Mouse (Mus musculus) heart, embryonic 11.5 days (tissue): ENCODE results near the gene Pmpca. TPM values are rescaled to one million over a fixed set of nuclear protein-coding genes. Genes with fewer than 3 reads are reported as not detected.

Experiments used
- ATAC-seq: fragments of 200-750 bp; cut with Nextera tagmentation; replicated peaks from 2 replicates; pipeline ENCODE4 v1.8.0; 2017; ENCODE audit warnings: moderate library complexity; ENCODE audit not compliant: insufficient number of reproducible peaks, low FRiP score, low TSS enrichment
- H3K27ac ChIP-seq: fragments of 300-500 bp; sonication (generic); 2 replicates; pipeline ENCODE4 v1.5.1; 2014; ENCODE audit warnings: mild to moderate bottlenecking, low read depth, low read length
- H3K27me3 ChIP-seq: fragments of 300-500 bp; sonication (generic); 2 replicates; pipeline ENCODE4 v1.6.1; 2014; ENCODE audit warnings: mild to moderate bottlenecking, low read length, mixed read lengths; ENCODE audit not compliant: control insufficient read depth, insufficient read depth
- H3K36me3 ChIP-seq: fragments of 300-500 bp; sonication (generic); 2 replicates; pipeline ENCODE4 v1.6.1; 2014; ENCODE audit warnings: mild to moderate bottlenecking, low read length, moderate library complexity, mixed read lengths; ENCODE audit not compliant: control insufficient read depth, insufficient read depth
- H3K4me1 ChIP-seq: fragments of 300-500 bp; sonication (generic); 2 replicates; pipeline ENCODE4 v1.6.1; 2014; ENCODE audit warnings: low read length; ENCODE audit not compliant: control insufficient read depth, insufficient read depth
- H3K4me2 ChIP-seq: fragments of 300-500 bp; sonication (generic); 2 replicates; pipeline ENCODE4 v1.6.1; 2014; ENCODE audit warnings: mild to moderate bottlenecking, moderate library complexity
- H3K4me3 ChIP-seq: fragments of 300-500 bp; sonication (generic); 2 replicates; pipeline ENCODE4 v1.5.1; 2014; ENCODE audit warnings: low read depth, low read length
- H3K9ac ChIP-seq: fragments of 300-500 bp; sonication (generic); 2 replicates; pipeline ENCODE4 v1.6.1; 2014; ENCODE audit warnings: mild to moderate bottlenecking, low read depth, low read length, moderate library complexity
- H3K9me3 ChIP-seq: fragments of 300-500 bp; sonication (generic); replicated peaks from 2 replicates; pipeline ENCODE4 v1.6.1; 2016; ENCODE audit warnings: low read length; ENCODE audit not compliant: control insufficient read depth
- WGBS: fragments of 180-500 bp; shearing (Covaris S2); extraction: QIAGEN DNeasy Blood & Tissue Kit; methylation state at CpG from one replicate; pipeline ENCODE4 v1.1.7; 2014; ENCODE audit not compliant: insufficient replicate concordance; 5-methylcytosine and 5-hydroxymethylcytosine counted together
- polyA plus RNA-seq: library from polyadenylated mRNA; unstranded; fragments of >200 nt; fragmentation: Nextera tagmentation; extraction: Ambion mirVana; gene quantifications from 2 replicates; pipeline ENCODE4 v1.2.1, GENCODE M21; 2014

Pmpca gene
- polyA plus RNA-seq, 1 experiment from 2014 or later, result 112 TPM

- no peak overlapping the region for H3K9ac ChIP-seq
Measured at GRCm38 (mm10) chr2:26387713-26388112, 1.4 kb upstream of the Pmpca start.

GRCm38 (mm10) chr2:26388682-26389153 is 421 bp upstream of the Pmpca start:
- H3K9ac ChIP-seq, result peak overlapping the region; percentile 82
- H3K4me2 ChIP-seq, result peak overlapping the region; percentile 90
- peaks cover 47% of the 10 kb centered on the region for H3K36me3 ChIP-seq
- under 1% methylated on average over 40 of the region's 45 CpGs for WGBS
- no peaks in the 10 kb centered on the region for H3K9me3 ChIP-seq
- H3K4me1 ChIP-seq, result peaks cover 9% of the 10 kb centered on the region
- H3K27me3 ChIP-seq, result no peaks in the 10 kb centered on the region
- H3K27ac ChIP-seq, result peak overlapping the region; percentile 50; the same call in 1 of the 2 replicates
- peak; percentile 56 for ATAC-seq
- H3K4me3 ChIP-seq, result peak overlapping the region; percentile 97

More at GRCm38 (mm10) chr2:26387713-26388112, 1.4 kb upstream of the Pmpca start:
- Histone ChIP-seq H3K4me1 (peaks cover 9% of the 10 kb centered on the region), H3K4me2 (peak overlapping the region; percentile 90), H3K4me3 (no peak overlapping the region), H3K9me3 (no peaks in the 10 kb centered on the region), H3K27ac (no peak overlapping the region), H3K27me3 (no peaks in the 10 kb centered on the region), H3K36me3 (peaks cover 48% of the 10 kb centered on the region)
- 83% methylated on average over 3 of the region's 3 CpGs for WGBS
- ATAC-seq, result no peak

- ATAC-seq, result no peak
- no peak overlapping the region for H3K9ac ChIP-seq
- H3K27ac ChIP-seq, result no peak overlapping the region
- 82% methylated on average over 3 of the region's 3 CpGs for WGBS
- no peak overlapping the region for H3K4me2 ChIP-seq
- H3K9me3 ChIP-seq, result no peaks in the 10 kb centered on the region
- peaks cover 9% of the 10 kb centered on the region for H3K4me1 ChIP-seq
- H3K27me3 ChIP-seq, result no peaks in the 10 kb centered on the region
- H3K36me3 ChIP-seq, result peaks cover 48% of the 10 kb centered on the region
- H3K4me3 ChIP-seq, result no peak overlapping the region
Measured at GRCm38 (mm10) chr2:26390954-26391353, 1.8 kb downstream of the Pmpca start.

- H3K36me3 ChIP-seq, result peaks cover 51% of the 10 kb centered on the region
- no peaks in the 10 kb centered on the region for H3K9me3 ChIP-seq
- no peak for ATAC-seq
- no peaks in the 10 kb centered on the region for H3K27me3 ChIP-seq
- H3K4me1 ChIP-seq, result peaks cover 9% of the 10 kb centered on the region
- 93% methylated on average over 6 of the region's 6 CpGs for WGBS
- H3K4me3 ChIP-seq, result no peak overlapping the region
- no peak overlapping the region for H3K9ac ChIP-seq
- no peak overlapping the region for H3K4me2 ChIP-seq
- H3K27ac ChIP-seq, result no peak overlapping the region
Measured at GRCm38 (mm10) chr2:26391617-26392016, 2.5 kb downstream of the Pmpca start.

- 93% methylated on average over 8 of the region's 8 CpGs for WGBS
- H3K4me1 ChIP-seq, result 0 out of 2 replicates have a peak, but pooled peaks cover 3% of the 10 kb centered on the region
- no peak overlapping the region for H3K4me2 ChIP-seq
- no peak overlapping the region for H3K27ac ChIP-seq
- no peak overlapping the region for H3K9ac ChIP-seq
- no peaks in the 10 kb centered on the region for H3K9me3 ChIP-seq
- no peak overlapping the region for H3K4me3 ChIP-seq
- no peak for ATAC-seq
- no peaks in the 10 kb centered on the region for H3K27me3 ChIP-seq
- H3K36me3 ChIP-seq, result peaks cover 54% of the 10 kb centered on the region
Measured at GRCm38 (mm10) chr2:26398978-26399377, 9.8 kb downstream of the Pmpca start.

- no peak overlapping the region for H3K4me2 ChIP-seq
- peaks cover 50% of the 10 kb centered on the region for H3K36me3 ChIP-seq
- H3K4me1 ChIP-seq, result 0 out of 2 replicates have a peak, but pooled peaks cover 3% of the 10 kb centered on the region
- 60% methylated on average over 5 of the region's 5 CpGs for WGBS
- no peaks in the 10 kb centered on the region for H3K27me3 ChIP-seq
- H3K27ac ChIP-seq, result no peak overlapping the region
- no peak overlapping the region for H3K4me3 ChIP-seq
- 0 out of 2 replicates have a peak, but pooled peaks have one; percentile 12 for ATAC-seq
- H3K9me3 ChIP-seq, result no peaks in the 10 kb centered on the region
- H3K9ac ChIP-seq, result no peak overlapping the region
Measured at GRCm38 (mm10) chr2:26399647-26400046, 10.5 kb downstream of the Pmpca start.

- Histone ChIP-seq H3K4me3 (no peak overlapping the region), H3K36me3 (peaks cover 45% of the 10 kb centered on the region), H3K4me2 (no peak overlapping the region), H3K27ac (no peak overlapping the region), H3K9ac (no peak overlapping the region), H3K9me3 (no peaks in the 10 kb centered on the region), H3K4me1 (0 out of 2 replicates have a peak, but pooled peaks cover 3% of the 10 kb centered on the region), H3K27me3 (no peaks in the 10 kb centered on the region)
- 89% methylated on average over 5 of the region's 5 CpGs for WGBS
- no peak for ATAC-seq
Measured at GRCm38 (mm10) chr2:26400296-26400695, 11.2 kb downstream of the Pmpca start.

- WGBS, result 73% methylated on average over 4 of the region's 4 CpGs
Measured at GRCm38 (mm10) chr2:26401023-26401422, 11.9 kb downstream of the Pmpca start.

GRCm38 (mm10) chr2:26402265-26402664 is 13.1 kb downstream of the Pmpca start:
- peaks cover 15% of the 10 kb centered on the region for H3K4me1 ChIP-seq
- ATAC-seq, result no peak
- H3K36me3 ChIP-seq, result peaks cover 29% of the 10 kb centered on the region
- no peak overlapping the region for H3K4me3 ChIP-seq
- no peak overlapping the region for H3K4me2 ChIP-seq
- 82% methylated on average over 1 of the region's 1 CpGs for WGBS
- H3K9ac ChIP-seq, result no peak overlapping the region
- H3K9me3 ChIP-seq, result no peaks in the 10 kb centered on the region
- H3K27ac ChIP-seq, result no peak overlapping the region
- H3K27me3 ChIP-seq, result no peaks in the 10 kb centered on the region

More at GRCm38 (mm10) chr2:26401023-26401422, 11.9 kb downstream of the Pmpca start:
- H3K27me3 ChIP-seq, result no peaks in the 10 kb centered on the region
- peaks cover 37% of the 10 kb centered on the region for H3K36me3 ChIP-seq
- H3K27ac ChIP-seq, result no peak overlapping the region
- H3K9me3 ChIP-seq, result no peaks in the 10 kb centered on the region
- H3K4me1 ChIP-seq, result 0 out of 2 replicates have a peak, but pooled peaks cover 3% of the 10 kb centered on the region
- ATAC-seq, result no peak
- H3K9ac ChIP-seq, result no peak overlapping the region
- no peak overlapping the region for H3K4me2 ChIP-seq
- H3K4me3 ChIP-seq, result no peak overlapping the region
